Mouse (Mus musculus) bone marrow, adult 2 months (tissue): ENCODE measurements around the gene Ascc2. TPM values are rescaled to one million over a fixed set of nuclear protein-coding genes. Genes with fewer than 3 reads are reported as not detected.

Source experiments
- H3K27ac ChIP-seq: fragments of 200-500 bp; 2 replicates; pipeline ENCODE4 v1.5.1; 2012; ENCODE audit warnings: low read depth, mild to moderate bottlenecking, control low read depth, inconsistent platforms, low read length; ENCODE audit not compliant: control insufficient read depth, poor library complexity, insufficient read depth
- H3K4me1 ChIP-seq: fragments of 200-500 bp; 2 replicates; pipeline ENCODE4 v1.6.1; 2011; ENCODE audit warnings: low read length; ENCODE audit not compliant: control insufficient read depth, insufficient read depth
- H3K4me3 ChIP-seq: fragments of 200-500 bp; replicated peaks from 2 replicates; pipeline ENCODE3; 2011; ENCODE audit warnings: mild to moderate bottlenecking, low read depth, low read length, control low read depth; ENCODE audit not compliant: control insufficient read depth
- CTCF ChIP-seq: fragments of 200-500 bp; IDR thresholded peaks from 2 replicates; pipeline ENCODE4 v1.5.1; 2011; ENCODE audit warnings: low read length, control low read depth; ENCODE audit not compliant: control insufficient read depth, insufficient read depth
- POLR2A ChIP-seq: fragments of 200-500 bp; IDR thresholded peaks from 2 replicates; pipeline ENCODE4 v1.6.1; 2011; ENCODE audit warnings: low read depth, mild to moderate bottlenecking, control low read depth, low read length, borderline replicate concordance; ENCODE audit not compliant: control insufficient read depth
- WGBS: fragments of 180-500 bp; shearing (Covaris S2); methylation state at CpG from one replicate; pipeline ENCODE4 v1.1.7; 2018; 5-methylcytosine and 5-hydroxymethylcytosine counted together
- polyA plus RNA-seq: library from polyadenylated mRNA; stranded (reverse); fragments of >200 nt; gene quantifications from 2 replicates; pipeline ENCODE4 v1.2.4, GENCODE M21; 2011; ENCODE audit warnings: low replicate concordance; ENCODE audit not compliant: missing spikeins, insufficient read depth, insufficient read length

Ascc2 gene
- polyA plus RNA-seq, 1 experiment, result 18.1 TPM

- Histone ChIP-seq H3K27ac (no peak overlapping the region), H3K4me1 (peaks cover 3% of the 10 kb centered on the region), H3K4me3 (no peak overlapping the region)
- 67% methylated on average over 1 of the region's 1 CpGs for WGBS
- TF ChIP-seq CTCF, result no peak
Measured at GRCm38 (mm10) chr11:4674593-4674992, 37.0 kb downstream of the Ascc2 start.

GRCm38 (mm10) chr11:4675126-4675562 is 37.6 kb downstream of the Ascc2 start:
- no peak overlapping the region for H3K4me3 ChIP-seq
- peaks cover 3% of the 10 kb centered on the region for H3K4me1 ChIP-seq
- H3K27ac ChIP-seq, result no peak overlapping the region
- TF ChIP-seq CTCF (no peak), POLR2A (no peak)
- 89% methylated on average over 6 of the region's 6 CpGs for WGBS

GRCm38 (mm10) chr11:4675693-4676092 is 38.1 kb downstream of the Ascc2 start:
- Histone ChIP-seq H3K4me3 (no peak overlapping the region), H3K4me1 (peaks cover 3% of the 10 kb centered on the region), H3K27ac (no peak overlapping the region)
- WGBS, result 91% methylated on average over 6 of the region's 6 CpGs
- TF ChIP-seq CTCF (no peak), POLR2A (no peak)

- WGBS, result 75% methylated on average over 7 of the region's 7 CpGs
- Histone ChIP-seq H3K4me1 (peaks cover 1% of the 10 kb centered on the region; the same call in 1 of the 2 replicates), H3K4me3 (no peak overlapping the region), H3K27ac (peak overlapping the region; percentile 66)
- TF ChIP-seq POLR2A (no peak), CTCF (no peak)
Measured at GRCm38 (mm10) chr11:4677250-4677872, 39.8 kb downstream of the Ascc2 start.

GRCm38 (mm10) chr11:4678700-4679440 is 41.3 kb downstream of the Ascc2 start:
- 83% methylated on average over 13 of the region's 13 CpGs for WGBS
- TF ChIP-seq CTCF (no peak), POLR2A (no peak)
- H3K27ac ChIP-seq, result no peak overlapping the region
- H3K4me3 ChIP-seq, result no peak overlapping the region
- H3K4me1 ChIP-seq, result peaks cover 4% of the 10 kb centered on the region; the same call in 1 of the 2 replicates

- H3K4me1 ChIP-seq, result peaks cover 3% of the 10 kb centered on the region; the same call in 1 of the 2 replicates
- no peak overlapping the region for H3K4me3 ChIP-seq
- 90% methylated on average over 12 of the region's 12 CpGs for WGBS
- TF ChIP-seq CTCF (no peak), POLR2A (no peak)
- H3K27ac ChIP-seq, result no peak overlapping the region
Measured at GRCm38 (mm10) chr11:4679441-4679832, 41.9 kb downstream of the Ascc2 start.

- WGBS, result 76% methylated on average over 3 of the region's 3 CpGs
- peaks cover 3% of the 10 kb centered on the region; the same call in 1 of the 2 replicates for H3K4me1 ChIP-seq
- TF ChIP-seq CTCF (no peak), POLR2A (no peak)
Measured at GRCm38 (mm10) chr11:4680126-4680525, 42.6 kb downstream of the Ascc2 start.

GRCm38 (mm10) chr11:4683516-4683915 is 46.0 kb downstream of the Ascc2 start:
- H3K4me1 ChIP-seq, result peaks cover 3% of the 10 kb centered on the region; the same call in 1 of the 2 replicates
- H3K4me3 ChIP-seq, result no peak overlapping the region
- H3K27ac ChIP-seq, result no peak overlapping the region
- TF ChIP-seq CTCF, result no peak
- no peak for TF ChIP-seq POLR2A
- 49% methylated on average over 6 of the region's 6 CpGs for WGBS

More at GRCm38 (mm10) chr11:4680126-4680525, 42.6 kb downstream of the Ascc2 start:
- Histone ChIP-seq H3K4me3 (no peak overlapping the region), H3K27ac (no peak overlapping the region)
